Mouse (Mus musculus): ENCODE measurements at regions not wholly inside any gene's neighbourhood (a gene's known extent, or its start where the extent isn't known, plus 50 kb on each side); places are given as distances from the start of the nearest gene placed in this dataset.

DNA sequence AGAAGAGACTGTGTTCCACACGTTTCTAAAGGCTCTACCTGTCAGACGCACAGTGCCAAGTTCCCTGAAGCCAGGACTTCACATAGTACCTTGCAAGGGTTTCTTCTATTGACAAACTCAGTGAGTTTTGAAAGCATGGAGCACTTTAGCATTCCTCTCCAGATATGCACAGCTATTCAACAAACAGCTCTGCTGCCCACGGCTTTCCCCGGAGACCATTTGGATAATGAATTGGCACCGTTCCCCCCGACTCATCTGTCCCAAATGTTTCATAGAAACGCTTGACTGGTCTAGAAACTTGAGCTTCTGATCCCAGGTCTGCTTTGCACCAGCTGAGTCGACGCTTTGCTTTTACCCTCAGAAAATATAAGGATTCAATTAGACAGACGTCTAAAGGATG, 162.2 kb upstream of the St6galnac5 start:
- no peaks in the 10 kb centered on the region for H3K9me3 ChIP-seq (ENCODE audit: low read length)
- peak; percentile 71 for DNase-seq (ENCODE audit: low spot score)
- WGBS = 72% methylated on average over 10 of the region's 10 CpGs

GRCm38 (mm10) chr3:153140985-153141384, 158.9 kb upstream of the St6galnac5 start:
- ATAC-seq (ENCODE audit: low FRiP score) = no peak
- DNase-seq (ENCODE audit: low spot score) = peak; percentile 17
- WGBS = 87% methylated on average over 5 of the region's 5 CpGs
- Histone ChIP-seq H3K9me3 (ENCODE audit: low read length) (no peaks in the 10 kb centered on the region), H3K36me3 (ENCODE audit: insufficient read depth, low read length) (no peaks in the 10 kb centered on the region), H3K9ac (replicated peaks; ENCODE audit: low read length, poor library complexity, severe bottlenecking) (no peak overlapping the region), H3K4me3 (ENCODE audit: low read depth, low read length) (no peak overlapping the region), H3K4me2 (ENCODE audit: low read depth, low read length, poor library complexity, severe bottlenecking) (no peak overlapping the region), H3K4me1 (ENCODE audit: insufficient read depth, low read length) (no peaks in the 10 kb centered on the region), H3K27ac (ENCODE audit: low read depth, low read length) (no peak overlapping the region), H3K27me3 (ENCODE audit: insufficient read depth, low read length) (no peaks in the 10 kb centered on the region)
- TF ChIP-seq CTCF (IDR thresholded peaks at IDR 0.05) = no peak

More for the DNA sequence above, 162.2 kb upstream of the St6galnac5 start:
- Histone ChIP-seq H3K36me3 (ENCODE audit: insufficient read depth, low read length) (no peaks in the 10 kb centered on the region), H3K4me1 (ENCODE audit: insufficient read depth, low read length) (no peaks in the 10 kb centered on the region), H3K9ac (replicated peaks; ENCODE audit: low read length, poor library complexity, severe bottlenecking) (no peak overlapping the region), H3K27ac (ENCODE audit: low read depth, low read length) (no peak overlapping the region), H3K27me3 (ENCODE audit: insufficient read depth, low read length) (no peaks in the 10 kb centered on the region), H3K4me3 (ENCODE audit: low read depth, low read length) (no peak overlapping the region), H3K4me2 (ENCODE audit: low read depth, low read length, poor library complexity, severe bottlenecking) (no peak overlapping the region)
- TF ChIP-seq CTCF (IDR thresholded peaks at IDR 0.05) = no peak
- ATAC-seq (ENCODE audit: low FRiP score) = no peak

GRCm38 (mm10) chr3:153125335-153125734, 143.3 kb upstream of the St6galnac5 start:
- TF ChIP-seq CTCF (IDR thresholded peaks at IDR 0.05) = no peak

GRCm38 (mm10) chr3:153121934-153122333, 139.9 kb upstream of the St6galnac5 start:
- Histone ChIP-seq H3K4me2 (ENCODE audit: low read depth, low read length, poor library complexity, severe bottlenecking) (no peak overlapping the region), H3K27me3 (ENCODE audit: insufficient read depth, low read length) (no peaks in the 10 kb centered on the region), H3K9me3 (ENCODE audit: low read length) (no peaks in the 10 kb centered on the region), H3K9ac (replicated peaks; ENCODE audit: low read length, poor library complexity, severe bottlenecking) (no peak overlapping the region), H3K27ac (ENCODE audit: low read depth, low read length) (no peak overlapping the region), H3K4me3 (ENCODE audit: low read depth, low read length) (no peak overlapping the region), H3K36me3 (ENCODE audit: insufficient read depth, low read length) (no peaks in the 10 kb centered on the region), H3K4me1 (ENCODE audit: insufficient read depth, low read length) (no peaks in the 10 kb centered on the region)
- DNase-seq (ENCODE audit: low spot score) (no peak), ATAC-seq (ENCODE audit: low FRiP score) (no peak)
- no peak for TF ChIP-seq CTCF (IDR thresholded peaks at IDR 0.05)
- WGBS = 93% methylated on average over 10 of the region's 10 CpGs

More at GRCm38 (mm10) chr3:153125335-153125734, 143.3 kb upstream of the St6galnac5 start:
- Histone ChIP-seq H3K27me3 (ENCODE audit: insufficient read depth, low read length) (no peaks in the 10 kb centered on the region), H3K4me1 (ENCODE audit: insufficient read depth, low read length) (no peaks in the 10 kb centered on the region), H3K4me2 (ENCODE audit: low read depth, low read length, poor library complexity, severe bottlenecking) (no peak overlapping the region), H3K27ac (ENCODE audit: low read depth, low read length) (no peak overlapping the region), H3K4me3 (ENCODE audit: low read depth, low read length) (no peak overlapping the region), H3K9me3 (ENCODE audit: low read length) (no peaks in the 10 kb centered on the region), H3K9ac (replicated peaks; ENCODE audit: low read length, poor library complexity, severe bottlenecking) (no peak overlapping the region), H3K36me3 (ENCODE audit: insufficient read depth, low read length) (no peaks in the 10 kb centered on the region)
- WGBS = 86% methylated on average over 5 of the region's 5 CpGs
- ATAC-seq (ENCODE audit: low FRiP score) (no peak), DNase-seq (ENCODE audit: low spot score) (no peak)

- DNase-seq (ENCODE audit: low spot score) = no peak
- Histone ChIP-seq H3K9ac (replicated peaks; ENCODE audit: low read length, poor library complexity, severe bottlenecking) (no peak overlapping the region), H3K4me2 (ENCODE audit: low read depth, low read length, poor library complexity, severe bottlenecking) (no peak overlapping the region), H3K27ac (ENCODE audit: low read depth, low read length) (no peak overlapping the region), H3K36me3 (ENCODE audit: insufficient read depth, low read length) (no peaks in the 10 kb centered on the region), H3K27me3 (ENCODE audit: insufficient read depth, low read length) (no peaks in the 10 kb centered on the region), H3K9me3 (ENCODE audit: low read length) (no peaks in the 10 kb centered on the region), H3K4me3 (ENCODE audit: low read depth, low read length) (no peak overlapping the region), H3K4me1 (ENCODE audit: insufficient read depth, low read length) (no peaks in the 10 kb centered on the region)
- no peak for ATAC-seq (ENCODE audit: low FRiP score)
- 90% methylated on average over 5 of the region's 5 CpGs for WGBS
- TF ChIP-seq CTCF (IDR thresholded peaks at IDR 0.05) = no peak
These were observed 137.1 kb upstream of the St6galnac5 start for GRCm38 (mm10) chr3:153119142-153119541.

DNA sequence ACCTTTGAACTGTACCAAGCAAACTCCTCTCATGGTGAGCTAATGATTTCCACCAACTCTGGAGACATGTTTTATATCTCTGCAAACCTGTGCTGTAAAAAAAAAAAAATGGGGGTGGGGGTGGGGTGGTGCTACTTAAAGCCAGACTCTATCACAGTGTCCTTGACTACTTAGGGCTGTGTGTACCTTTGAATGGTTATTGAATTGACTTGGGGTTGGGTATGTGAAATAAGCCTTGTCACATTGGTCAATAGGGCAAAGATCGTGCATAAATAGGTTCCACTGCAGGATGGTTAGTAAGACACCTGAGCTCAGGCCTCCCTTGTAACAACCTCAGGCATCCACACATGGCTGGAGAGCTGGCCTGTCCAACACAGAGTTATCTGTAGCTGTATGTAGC, 136.6 kb upstream of the St6galnac5 start:
- H3K4me1 ChIP-seq (ENCODE audit: insufficient read depth, low read length) = no peaks in the 10 kb centered on the region

More for the DNA sequence above, 136.6 kb upstream of the St6galnac5 start:
- Histone ChIP-seq H3K9me3 (ENCODE audit: low read length) (no peaks in the 10 kb centered on the region), H3K27me3 (ENCODE audit: insufficient read depth, low read length) (no peaks in the 10 kb centered on the region), H3K9ac (replicated peaks; ENCODE audit: low read length, poor library complexity, severe bottlenecking) (no peak overlapping the region), H3K27ac (ENCODE audit: low read depth, low read length) (no peak overlapping the region), H3K36me3 (ENCODE audit: insufficient read depth, low read length) (no peaks in the 10 kb centered on the region), H3K4me3 (ENCODE audit: low read depth, low read length) (no peak overlapping the region), H3K4me2 (ENCODE audit: low read depth, low read length, poor library complexity, severe bottlenecking) (no peak overlapping the region)
- WGBS = 88% methylated on average over 1 of the region's 1 CpGs
- ATAC-seq (ENCODE audit: low FRiP score) (no peak), DNase-seq (ENCODE audit: low spot score) (no peak)
- TF ChIP-seq CTCF (IDR thresholded peaks at IDR 0.05) = no peak

Data from midbrain, postnatal 0 days (tissue).